Mouse (Mus musculus): Measurements from ENCODE around the gene Kcne2. TPM values are rescaled to one million over a fixed set of nuclear protein-coding genes. Genes with fewer than 3 reads are reported as not detected.

Gene Kcne2
- polyA plus RNA-seq, 1 experiment from 2014 or later, result 0.13 TPM

DNA sequence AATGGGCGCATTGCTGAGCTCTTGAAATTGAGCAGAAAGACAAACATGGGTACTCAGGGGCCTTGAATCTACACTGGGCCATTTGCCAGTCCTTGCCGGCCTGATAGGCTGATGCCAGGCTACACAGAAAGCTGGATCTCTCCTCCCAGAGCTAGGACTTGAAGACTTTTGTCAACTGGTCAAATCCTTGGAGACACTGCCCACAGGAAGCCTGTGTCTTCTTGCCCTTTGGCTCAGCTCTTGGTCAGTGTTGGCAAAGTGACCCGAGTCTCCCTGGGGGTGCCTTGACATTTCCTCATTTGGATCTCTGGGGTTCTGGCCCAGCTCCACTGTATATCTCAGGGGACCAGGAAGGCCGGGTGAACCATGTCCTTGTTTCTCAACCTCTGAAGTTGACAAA, 16.7 kb upstream of the Kcne2 start:
- H3K27ac ChIP-seq (ENCODE audit: low read depth, low read length), result no peak overlapping the region
- no peaks in the 10 kb centered on the region for H3K4me1 ChIP-seq (ENCODE audit: control insufficient read depth, insufficient read depth, low read length)
- H3K36me3 ChIP-seq (ENCODE audit: control insufficient read depth, insufficient read depth, low read length), result no peaks in the 10 kb centered on the region
- no peak overlapping the region for H3K4me2 ChIP-seq (ENCODE audit: low read depth)
- no peak overlapping the region for H3K9ac ChIP-seq (ENCODE audit: low read length)
- H3K9me3 ChIP-seq (ENCODE audit: control insufficient read depth, low read length), result no peaks in the 10 kb centered on the region
- ATAC-seq (ENCODE audit: insufficient read depth, low FRiP score, low TSS enrichment) (no peak), DNase-seq (ENCODE audit: low spot score) (no peak)
- no peaks in the 10 kb centered on the region for H3K27me3 ChIP-seq (ENCODE audit: control insufficient read depth, insufficient read depth, low read length)
- 82% methylated on average over 4 of the region's 4 CpGs for WGBS
- no peak overlapping the region for H3K4me3 ChIP-seq (ENCODE audit: low read depth, low read length)

DNA sequence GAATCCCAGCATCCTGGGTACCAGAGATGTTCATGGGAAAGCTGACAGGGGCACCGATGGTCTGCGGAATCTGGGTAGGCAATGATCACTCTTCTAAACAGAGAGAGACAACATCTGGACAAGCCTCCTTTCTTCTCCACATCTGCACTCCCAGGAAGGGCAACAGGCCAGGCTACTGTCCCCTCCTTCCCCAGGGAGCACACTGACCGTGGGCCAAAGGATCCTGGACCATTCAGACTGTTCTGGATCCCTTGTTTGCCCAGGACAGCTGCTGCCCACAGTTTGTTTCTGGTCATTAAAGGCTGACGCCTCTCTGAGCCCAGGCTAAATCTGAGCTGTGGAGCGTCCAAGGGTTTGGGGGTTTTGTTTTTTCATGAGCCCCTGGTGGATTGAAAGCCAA, 9.5 kb upstream of the Kcne2 start:
- H3K27ac ChIP-seq (ENCODE audit: low read depth, low read length), result no peak overlapping the region
- H3K27me3 ChIP-seq (ENCODE audit: control insufficient read depth, insufficient read depth, low read length), result no peaks in the 10 kb centered on the region
- WGBS, result 74% methylated on average over 5 of the region's 5 CpGs
- no peak overlapping the region for H3K9ac ChIP-seq (ENCODE audit: low read length)
- no peak overlapping the region for H3K4me2 ChIP-seq (ENCODE audit: low read depth)
- ATAC-seq (ENCODE audit: insufficient read depth, low FRiP score, low TSS enrichment) (no peak), DNase-seq (ENCODE audit: low spot score) (no peak)
- H3K9me3 ChIP-seq (ENCODE audit: control insufficient read depth, low read length), result no peaks in the 10 kb centered on the region
- no peak overlapping the region for H3K4me3 ChIP-seq (ENCODE audit: low read depth, low read length)
- no peaks in the 10 kb centered on the region for H3K4me1 ChIP-seq (ENCODE audit: control insufficient read depth, insufficient read depth, low read length)
- H3K36me3 ChIP-seq (ENCODE audit: control insufficient read depth, insufficient read depth, low read length), result no peaks in the 10 kb centered on the region

DNA sequence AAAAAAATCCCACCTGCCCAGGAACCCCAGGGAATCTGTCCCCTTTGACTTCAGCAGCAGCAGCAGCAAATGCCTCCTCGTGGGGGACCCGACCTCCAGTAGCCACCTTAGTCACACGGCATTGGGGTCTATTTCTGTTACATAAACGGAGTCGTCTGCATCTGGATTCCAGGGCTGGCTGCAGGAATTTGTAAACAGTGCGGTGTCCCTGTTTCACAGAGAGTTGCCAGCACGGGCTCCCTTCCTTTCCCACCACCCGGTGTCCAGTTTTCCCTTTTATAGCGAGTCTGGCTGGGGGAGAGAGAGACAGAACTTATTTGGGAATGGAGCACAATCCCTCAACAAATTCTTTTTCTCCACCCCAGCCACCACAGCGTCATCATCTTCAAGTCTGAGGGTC, 7.1 kb upstream of the Kcne2 start:
- H3K4me2 ChIP-seq (ENCODE audit: low read depth), result no peak overlapping the region
- DNase-seq (ENCODE audit: low spot score) (no peak), ATAC-seq (ENCODE audit: insufficient read depth, low FRiP score, low TSS enrichment) (no peak)
- H3K9me3 ChIP-seq (ENCODE audit: control insufficient read depth, low read length), result no peaks in the 10 kb centered on the region
- no peaks in the 10 kb centered on the region for H3K27me3 ChIP-seq (ENCODE audit: control insufficient read depth, insufficient read depth, low read length)
- no peaks in the 10 kb centered on the region for H3K36me3 ChIP-seq (ENCODE audit: control insufficient read depth, insufficient read depth, low read length)
- H3K4me1 ChIP-seq (ENCODE audit: control insufficient read depth, insufficient read depth, low read length), result no peaks in the 10 kb centered on the region
- no peak overlapping the region for H3K9ac ChIP-seq (ENCODE audit: low read length)
- H3K27ac ChIP-seq (ENCODE audit: low read depth, low read length), result no peak overlapping the region
- no peak overlapping the region for H3K4me3 ChIP-seq (ENCODE audit: low read depth, low read length)
- WGBS, result 49% methylated on average over 10 of the region's 10 CpGs

DNA sequence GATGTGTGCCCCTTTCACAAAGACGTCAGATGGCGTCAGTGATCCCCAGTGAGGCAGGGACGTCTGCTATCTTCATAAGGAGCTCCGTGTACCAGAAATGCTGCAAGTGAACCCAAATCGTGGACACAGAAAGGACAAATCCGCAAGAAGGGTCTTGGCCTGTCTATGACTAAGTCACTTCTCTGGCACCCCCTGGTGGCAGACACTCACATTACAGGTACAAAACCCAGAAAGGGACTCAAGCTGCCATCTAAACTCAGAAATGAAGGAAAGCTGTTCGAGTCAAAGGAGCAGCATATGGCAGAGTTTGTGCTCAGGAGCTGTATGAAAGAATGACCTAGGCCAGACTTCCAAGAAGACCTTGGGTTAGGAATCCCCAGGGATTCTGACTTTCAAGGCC, 5.6 kb upstream of the Kcne2 start:
- no peak for ATAC-seq (ENCODE audit: insufficient read depth, low FRiP score, low TSS enrichment)
- DNase-seq (ENCODE audit: low spot score), result peak; percentile 90
- H3K27me3 ChIP-seq (ENCODE audit: control insufficient read depth, insufficient read depth, low read length), result no peaks in the 10 kb centered on the region
- 16% methylated on average over 7 of the region's 7 CpGs for WGBS
- no peak overlapping the region for H3K27ac ChIP-seq (ENCODE audit: low read depth, low read length)
- H3K9me3 ChIP-seq (ENCODE audit: control insufficient read depth, low read length), result no peaks in the 10 kb centered on the region
- H3K4me1 ChIP-seq (ENCODE audit: control insufficient read depth, insufficient read depth, low read length), result no peaks in the 10 kb centered on the region
- H3K36me3 ChIP-seq (ENCODE audit: control insufficient read depth, insufficient read depth, low read length), result no peaks in the 10 kb centered on the region
- H3K9ac ChIP-seq (ENCODE audit: low read length), result no peak overlapping the region
- H3K4me3 ChIP-seq (ENCODE audit: low read depth, low read length), result no peak overlapping the region
- H3K4me2 ChIP-seq (ENCODE audit: low read depth), result no peak overlapping the region

DNA sequence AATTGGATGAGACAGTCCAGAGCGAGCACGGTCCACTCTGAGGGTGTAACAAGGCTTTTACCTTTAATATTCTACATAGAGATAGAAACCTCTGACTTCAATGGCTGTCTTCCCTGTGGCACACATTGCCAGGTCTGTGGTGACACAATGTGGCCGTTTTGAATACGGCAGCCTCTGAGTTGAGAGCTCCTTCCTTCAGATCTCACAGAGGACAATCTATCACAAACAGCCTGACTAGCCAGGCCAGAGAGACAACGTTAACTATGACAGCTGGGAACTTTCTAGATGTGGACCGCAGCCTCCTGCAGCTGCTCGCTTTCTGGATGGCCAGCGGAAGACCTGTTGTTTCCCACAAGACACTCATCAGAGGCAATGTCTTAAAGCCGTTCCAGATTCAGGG, 3.4 kb upstream of the Kcne2 start:
- Histone ChIP-seq H3K27me3 (ENCODE audit: control insufficient read depth, insufficient read depth, low read length) (no peaks in the 10 kb centered on the region), H3K9me3 (ENCODE audit: control insufficient read depth, low read length) (no peaks in the 10 kb centered on the region), H3K4me1 (ENCODE audit: control insufficient read depth, insufficient read depth, low read length) (no peaks in the 10 kb centered on the region), H3K4me3 (ENCODE audit: low read depth, low read length) (no peak overlapping the region), H3K9ac (ENCODE audit: low read length) (no peak overlapping the region), H3K36me3 (ENCODE audit: control insufficient read depth, insufficient read depth, low read length) (no peaks in the 10 kb centered on the region), H3K27ac (ENCODE audit: low read depth, low read length) (no peak overlapping the region), H3K4me2 (ENCODE audit: low read depth) (no peak overlapping the region)
- DNase-seq (ENCODE audit: low spot score) (no peak), ATAC-seq (ENCODE audit: insufficient read depth, low FRiP score, low TSS enrichment) (no peak)
- WGBS, result 89% methylated on average over 9 of the region's 9 CpGs

DNA sequence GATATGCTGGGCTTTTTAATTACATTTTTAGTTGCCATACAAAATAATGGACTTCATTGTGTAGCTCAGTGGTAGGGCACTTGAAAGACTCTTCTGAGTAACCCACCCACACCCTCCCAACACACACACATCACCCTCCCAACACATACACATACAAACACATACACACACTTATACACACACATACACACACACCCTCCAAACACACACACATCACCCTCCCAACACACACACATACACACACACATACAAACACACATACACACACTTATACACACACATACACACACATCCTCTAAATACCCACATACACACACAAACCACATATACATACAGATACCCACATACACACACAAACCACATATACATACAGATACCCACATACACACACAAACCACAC, 2.1 kb upstream of the Kcne2 start:
- Histone ChIP-seq H3K36me3 (ENCODE audit: control insufficient read depth, insufficient read depth, low read length) (no peaks in the 10 kb centered on the region), H3K27me3 (ENCODE audit: control insufficient read depth, insufficient read depth, low read length) (no peaks in the 10 kb centered on the region), H3K9ac (ENCODE audit: low read length) (no peak overlapping the region), H3K27ac (ENCODE audit: low read depth, low read length) (no peak overlapping the region), H3K4me1 (ENCODE audit: control insufficient read depth, insufficient read depth, low read length) (no peaks in the 10 kb centered on the region), H3K4me3 (ENCODE audit: low read depth, low read length) (no peak overlapping the region), H3K4me2 (ENCODE audit: low read depth) (no peak overlapping the region), H3K9me3 (ENCODE audit: control insufficient read depth, low read length) (no peaks in the 10 kb centered on the region)
- ATAC-seq (ENCODE audit: insufficient read depth, low FRiP score, low TSS enrichment) (no peak), DNase-seq (ENCODE audit: low spot score) (no peak)

DNA sequence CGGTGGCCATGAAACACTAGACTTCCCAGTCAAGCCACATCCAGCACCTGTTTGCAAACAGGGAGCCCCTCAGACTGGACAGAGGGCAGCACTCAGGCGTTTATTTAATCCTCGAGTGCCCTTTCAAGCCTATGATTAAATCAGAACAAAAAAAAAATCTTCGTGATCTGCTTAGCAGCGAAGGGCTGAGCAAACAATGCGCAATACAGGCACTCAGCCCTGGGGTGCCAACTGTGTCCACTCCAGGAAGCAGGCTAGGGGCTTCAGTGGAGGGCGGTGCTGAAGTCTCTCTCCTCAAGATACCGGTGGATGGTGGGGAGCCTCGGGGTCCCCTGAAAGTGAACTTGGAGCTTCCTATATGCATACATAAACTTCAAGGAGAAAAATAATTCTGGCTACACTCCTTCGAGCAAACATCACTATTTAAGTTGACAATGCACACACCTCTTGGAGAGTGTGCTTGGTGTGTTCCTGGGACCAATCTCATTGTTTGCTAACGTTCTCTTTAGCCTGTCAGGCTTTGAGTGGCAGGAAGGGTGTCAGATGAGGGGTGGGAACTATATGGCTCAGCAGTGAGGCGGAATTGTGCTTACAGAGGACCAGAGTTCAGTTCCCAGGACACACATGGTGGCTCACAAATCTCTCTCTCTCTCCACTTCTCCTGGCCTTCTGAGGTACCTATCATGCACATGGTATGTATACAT, 2.2 kb downstream of the Kcne2 start:
- no peak overlapping the region for H3K27ac ChIP-seq (ENCODE audit: low read depth, low read length)
- ATAC-seq (ENCODE audit: insufficient read depth, low FRiP score, low TSS enrichment) (no peak), DNase-seq (ENCODE audit: low spot score) (no peak)
- no peaks in the 10 kb centered on the region for H3K36me3 ChIP-seq (ENCODE audit: control insufficient read depth, insufficient read depth, low read length)
- no peak overlapping the region for H3K9ac ChIP-seq (ENCODE audit: low read length)
- no peak overlapping the region for H3K4me2 ChIP-seq (ENCODE audit: low read depth)
- no peaks in the 10 kb centered on the region for H3K4me1 ChIP-seq (ENCODE audit: control insufficient read depth, insufficient read depth, low read length)
- WGBS, result 74% methylated on average over 12 of the region's 12 CpGs
- H3K27me3 ChIP-seq (ENCODE audit: control insufficient read depth, insufficient read depth, low read length), result no peaks in the 10 kb centered on the region
- no peaks in the 10 kb centered on the region for H3K9me3 ChIP-seq (ENCODE audit: control insufficient read depth, low read length)
- H3K4me3 ChIP-seq (ENCODE audit: low read depth, low read length), result no peak overlapping the region

DNA sequence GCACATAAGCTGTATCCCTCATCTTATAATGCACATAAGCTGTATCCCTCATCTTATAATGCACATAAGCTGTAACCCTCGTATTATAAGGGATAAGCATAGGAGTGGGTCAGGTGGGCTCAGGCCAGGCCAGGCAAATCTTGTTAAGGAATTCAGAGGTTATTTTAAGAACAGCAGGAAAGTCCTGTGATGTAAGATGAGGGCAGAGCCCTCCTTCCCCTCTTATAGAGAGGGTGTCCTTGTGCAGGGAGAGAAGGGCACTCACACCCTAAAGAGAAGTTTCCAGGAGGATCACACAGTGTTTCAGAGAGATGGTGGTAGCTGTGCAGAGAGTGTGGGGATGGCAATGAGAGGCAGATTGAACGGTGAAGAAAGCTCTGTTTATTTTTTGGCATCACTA, 3.1 kb downstream of the Kcne2 start:
- DNase-seq (ENCODE audit: low spot score), result no peak
- no peaks in the 10 kb centered on the region for H3K27me3 ChIP-seq (ENCODE audit: control insufficient read depth, insufficient read depth, low read length)
- no peak overlapping the region for H3K4me2 ChIP-seq (ENCODE audit: low read depth)
- H3K9ac ChIP-seq (ENCODE audit: low read length), result no peak overlapping the region
- H3K36me3 ChIP-seq (ENCODE audit: control insufficient read depth, insufficient read depth, low read length), result no peaks in the 10 kb centered on the region
- H3K4me1 ChIP-seq (ENCODE audit: control insufficient read depth, insufficient read depth, low read length), result no peaks in the 10 kb centered on the region
- no peak overlapping the region for H3K4me3 ChIP-seq (ENCODE audit: low read depth, low read length)
- no peak for ATAC-seq (ENCODE audit: insufficient read depth, low FRiP score, low TSS enrichment)
- 72% methylated on average over 2 of the region's 2 CpGs for WGBS
- no peaks in the 10 kb centered on the region for H3K9me3 ChIP-seq (ENCODE audit: control insufficient read depth, low read length)
- no peak overlapping the region for H3K27ac ChIP-seq (ENCODE audit: low read depth, low read length)

DNA sequence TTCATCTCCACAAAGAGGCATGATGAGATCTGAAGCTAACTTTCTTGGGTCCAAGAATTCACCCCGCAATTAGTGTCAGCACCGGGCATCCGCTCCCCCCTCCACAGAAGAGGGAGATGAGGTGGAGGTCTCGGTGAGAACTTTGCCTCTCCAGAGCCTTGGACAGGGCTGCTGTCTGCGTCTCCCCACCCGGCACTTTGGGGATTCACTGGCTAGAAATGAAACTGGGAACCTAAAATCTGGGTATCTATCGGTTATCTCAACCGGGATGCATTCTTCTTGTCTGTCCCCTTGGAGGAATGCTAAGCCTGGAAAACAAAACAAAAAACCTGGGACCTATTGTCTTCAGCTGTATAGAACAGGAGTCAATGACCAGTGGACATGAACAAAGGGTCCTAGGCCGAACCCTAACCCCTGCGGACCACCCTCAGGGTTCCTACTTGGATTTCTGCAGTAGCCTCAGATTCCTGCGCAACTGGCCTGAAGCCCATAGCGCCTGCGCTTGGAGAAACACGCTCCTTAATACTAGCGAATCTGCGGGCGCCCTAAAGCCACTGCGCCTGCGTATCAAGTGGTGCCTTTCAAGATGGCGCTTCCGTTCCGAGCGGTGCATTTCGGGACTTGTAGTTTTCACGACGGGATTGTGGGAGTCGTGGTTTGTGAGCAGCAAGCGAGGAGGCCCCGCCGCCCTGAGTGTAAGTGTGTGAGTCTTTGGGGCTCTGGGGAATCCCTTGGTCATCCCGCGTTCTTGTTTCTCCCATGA, 8.6 kb downstream of the Kcne2 start, which contains the start of gene Smim11:
Gene Smim11, plus strand, starts transcription at position 638 of the 763 bp plus-strand sequence.
- Histone ChIP-seq H3K9me3 (ENCODE audit: control insufficient read depth, low read length) (no peaks in the 10 kb centered on the region), H3K27me3 (ENCODE audit: control insufficient read depth, insufficient read depth, low read length) (no peaks in the 10 kb centered on the region), H3K4me1 (ENCODE audit: control insufficient read depth, insufficient read depth, low read length) (peaks cover 11% of the 10 kb centered on the region), H3K27ac (ENCODE audit: low read depth, low read length) (peak within 1 kb of the TSS; percentile 9; the same call in 1 of the 2 replicates), H3K9ac (ENCODE audit: low read length) (peak within 1 kb of the TSS; percentile 83), H3K4me3 (ENCODE audit: low read depth, low read length) (peak within 1 kb of the TSS; percentile 65), H3K36me3 (ENCODE audit: control insufficient read depth, insufficient read depth, low read length) (no peaks in the 10 kb centered on the region; the same call in 1 of the 2 replicates), H3K4me2 (ENCODE audit: low read depth) (peak within 1 kb of the TSS; percentile 56)
- DNase-seq (ENCODE audit: low spot score), result peak; percentile 97
- peak; percentile 89 for ATAC-seq (ENCODE audit: insufficient read depth, low FRiP score, low TSS enrichment)
- 13% methylated on average over 32 of the region's 32 CpGs for WGBS
